7 mouse cellular contexts compared by ENCODE assay signal in the genomic region with DNA sequence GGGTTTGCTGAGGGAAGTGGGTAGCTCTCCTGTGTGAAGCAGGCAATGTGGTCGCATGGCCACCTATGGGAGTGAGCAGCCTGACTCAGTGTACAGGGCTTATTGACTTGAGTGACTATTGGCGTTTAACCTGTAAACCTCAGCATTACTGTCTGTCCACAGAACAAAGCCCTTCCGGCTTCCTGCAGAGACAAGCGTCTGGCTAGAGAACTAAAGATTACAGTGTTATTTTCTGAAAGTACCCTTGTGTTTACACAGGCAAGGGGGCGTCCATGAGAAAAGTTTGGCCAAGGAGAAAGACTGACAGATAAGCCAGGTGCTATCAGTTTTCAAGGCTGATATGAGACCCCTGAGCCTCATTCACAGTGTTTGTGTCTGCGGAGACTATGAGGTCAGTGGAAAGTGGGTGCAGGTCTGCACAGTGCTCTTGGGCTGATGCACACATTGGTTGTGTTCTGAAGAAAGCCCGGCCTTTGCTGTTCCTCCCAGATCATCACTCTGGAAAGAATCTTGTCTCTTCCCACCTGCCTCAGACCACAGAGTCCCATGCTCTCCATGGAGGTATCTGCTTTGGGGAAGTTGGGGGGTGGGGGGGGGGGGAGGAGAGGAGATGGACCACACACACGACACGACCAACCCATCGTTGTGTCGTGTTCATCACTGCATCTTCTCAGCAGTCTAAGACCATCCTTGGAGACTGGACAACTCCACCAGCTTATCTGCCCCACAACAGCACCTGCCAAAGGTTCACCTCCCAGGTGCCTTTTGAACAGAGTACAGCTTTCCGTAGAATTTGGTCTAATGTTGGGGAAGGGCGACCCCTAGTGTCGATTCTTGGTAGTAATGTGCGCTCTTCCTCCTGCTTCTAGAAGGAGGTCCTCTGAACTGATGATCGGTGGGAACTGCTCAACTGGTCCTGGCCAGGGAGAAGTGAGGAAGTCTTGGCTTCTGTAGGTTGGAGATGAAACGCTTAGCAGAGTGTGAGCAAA. TPM values are rescaled to one million over a fixed set of nuclear protein-coding genes. Genes with fewer than 3 reads are reported as not detected.
A peak's percentile ranks its signal among the peaks of the same experiment; 100 is the strongest.
DNase-seq lines count a peak whose midpoint lies in the region; ATAC-seq and TF ChIP-seq lines count a peak whose summit lies in the region.

No protein-coding gene starts in this region.

- H3K4me2 ChIP-seq in hindbrain, postnatal 0 days (ENCODE audit: low read depth, low read length), result peak overlapping the region; percentile 27; the same call in 1 of the 2 replicates

- no peak; the same call in 1 of the 2 replicates for TF ChIP-seq CTCF in gastrocnemius, adult 2 months (IDR thresholded peaks at IDR 0.05)
- TF ChIP-seq CTCF in hindbrain, postnatal 0 days (IDR thresholded peaks at IDR 0.05; ENCODE audit: low read depth), result peak; percentile 95

- no peak overlapping the region for H3K9ac ChIP-seq in hindbrain, postnatal 0 days (replicated peaks; ENCODE audit: low read length)

- DNase-seq in ZHBTc4 (ENCODE audit: low read depth, low spot score), result peak; percentile 90
- peak; percentile 88 to 89 for DNase-seq in cerebellum, postnatal 14 days
- DNase-seq in gastrocnemius, adult 2 months, result peak; percentile 63
- DNase-seq in hindbrain, postnatal 0 days (ENCODE audit: low spot score), result peak; percentile 87
- DNase-seq in left cerebral cortex, postnatal 14 days (ENCODE audit: low spot score in 2 of 2), result peak; percentile 50 to 77
- peak; percentile 85 for DNase-seq in mesoderm, embryonic 11.5 days (ENCODE audit: low read depth, low spot score)
- DNase-seq in skeletal muscle tissue, adult 2 months (ENCODE audit: low read depth, low spot score), result peak; percentile 51

- H3K4me3 ChIP-seq in gastrocnemius, adult 2 months, result no peak overlapping the region
- H3K4me3 ChIP-seq in hindbrain, postnatal 0 days (ENCODE audit: low read length), result no peak overlapping the region

- no peaks in the 10 kb centered on the region for H3K27me3 ChIP-seq in hindbrain, postnatal 0 days (ENCODE audit: insufficient read depth, low read length)

- WGBS in hindbrain, postnatal 0 days, result 30% methylated on average over 17 of the region's 17 CpGs

- no peaks in the 10 kb centered on the region for H3K36me3 ChIP-seq in hindbrain, postnatal 0 days (ENCODE audit: insufficient read depth, low read length)

- H3K4me1 ChIP-seq in hindbrain, postnatal 0 days (ENCODE audit: insufficient read depth, low read length), result no peaks in the 10 kb centered on the region

- H3K27ac ChIP-seq in gastrocnemius, adult 2 months, result no peak overlapping the region
- H3K27ac ChIP-seq in hindbrain, postnatal 0 days, result no peak overlapping the region

- H3K9me3 ChIP-seq in hindbrain, postnatal 0 days (ENCODE audit: low read length), result no peaks in the 10 kb centered on the region

- ATAC-seq in hindbrain, postnatal 0 days, result peak; percentile 74; the same call in 1 of the 2 replicates

- intact Hi-C loops in gastrocnemius, adult 2 months (cut with DNase I), result loop anchor here (2.0 to 10.0 kb wide), 2 partner anchors 274 to 380 kb away; partner anchors contain the start of gene Xxylt1
- intact Hi-C loops in left cerebral cortex, postnatal 14 days (cut with DNase I), result loop anchor here (5.0 to 10.0 kb wide), 3 partner anchors 280 to 990 kb away; no protein-coding TSS in a partner anchor

RNA-seq across cellular contexts. Expression of gene Apod, which starts 40.0 kb away (rescaled TPM):
- 10 to 100 TPM; 34.3 to 42.6 TPM for total RNA-seq in gastrocnemius, adult 2 months (2021)
- 48.1 and 68.5 TPM in 2 replicates for total RNA-seq in hindbrain, postnatal 0 days (2014; rRNA removed)
- polyA plus RNA-seq in hindbrain, postnatal 0 days (2015; fragmentation: Nextera tagmentation; extraction: Ambion mirVana), result 293 and 295 TPM in 2 replicates
- total RNA-seq in left cerebral cortex, postnatal 14 days (2021), result 10 to 100 TPM; 61.1 to 71.1 TPM
